Mouse (Mus musculus): ENCODE results near the gene Tmed11.

DNA sequence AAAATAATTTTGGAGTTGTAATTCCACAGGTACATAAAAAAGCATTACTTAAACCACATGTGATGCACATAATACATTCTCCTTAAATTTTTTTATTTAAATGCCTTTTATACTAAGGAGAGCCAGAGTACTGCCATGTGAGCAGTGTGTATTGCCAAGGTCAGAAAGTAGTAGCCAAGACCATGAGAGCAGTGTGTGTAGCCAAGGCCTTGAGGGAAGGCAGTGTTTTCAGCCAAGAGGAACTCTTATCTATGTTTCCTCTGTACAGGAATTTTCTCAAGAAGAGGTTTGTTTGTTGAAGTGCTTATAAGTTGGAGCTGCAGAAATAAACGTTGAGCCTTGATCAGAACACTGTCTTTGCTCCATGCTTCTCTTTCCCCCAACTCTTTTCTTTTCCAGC, 8.5 kb upstream of the Tmed11 start:
- no peak for TF ChIP-seq GATA1 (IDR thresholded peaks at IDR 0.05; ENCODE audit: borderline replicate concordance, low read length)
- TF ChIP-seq FLI1 (IDR thresholded peaks at IDR 0.05; ENCODE audit: low read length): no peak

Data from megakaryocyte, embryonic 14.5 days (primary cell).